Mouse (Mus musculus) bone marrow, adult 2 months (tissue): ENCODE results near the gene Bard1.

Experiments used
- CTCF ChIP-seq: fragments of 200-500 bp; IDR thresholded peaks from 2 replicates; pipeline ENCODE4 v1.5.1; 2011; ENCODE audit warnings: low read length, control low read depth; ENCODE audit not compliant: control insufficient read depth, insufficient read depth
- POLR2A ChIP-seq: fragments of 200-500 bp; IDR thresholded peaks from 2 replicates; pipeline ENCODE4 v1.6.1; 2011; ENCODE audit warnings: low read depth, mild to moderate bottlenecking, control low read depth, low read length, borderline replicate concordance; ENCODE audit not compliant: control insufficient read depth

GRCm38 (mm10) chr1:71103174-71103864 lies 373 bp upstream of the Bard1 start:
- TF ChIP-seq CTCF (no peak), POLR2A (no peak)
